Mouse (Mus musculus) myocyte (in vitro differentiated cells): ENCODE results near the gene 4930469K13Rik. TPM values are rescaled to one million over a fixed set of nuclear protein-coding genes. Genes with fewer than 3 reads are reported as not detected.

Experiments used
- H3K27me3 ChIP-seq: one replicate; pipeline ENCODE4 v1.6.1; 2011; ENCODE audit not compliant: control insufficient read depth, insufficient read depth, insufficient read length
- H3K36me3 ChIP-seq: one replicate; pipeline ENCODE4 v1.6.1; 2011; ENCODE audit not compliant: control insufficient read depth, insufficient read depth
- H3K4me2 ChIP-seq: one replicate; pipeline ENCODE4 v1.6.1; 2011; ENCODE audit warnings: low read depth, control low read depth
- H3K4me3 ChIP-seq: one replicate; pipeline ENCODE4 v1.5.1; 2011; ENCODE audit warnings: mild to moderate bottlenecking, control low read depth, moderate library complexity
- H3K79me2 ChIP-seq: one replicate; pipeline ENCODE4 v1.6.1; 2011; ENCODE audit not compliant: control insufficient read depth, insufficient read depth
- H3ac ChIP-seq: one replicate; pipeline ENCODE4 v1.6.1; 2011; ENCODE audit not compliant: control insufficient read depth, insufficient read length
- CEBPB ChIP-seq: IDR thresholded peaks from 2 replicates; pipeline ENCODE4 v1.6.1; 2011; ENCODE audit warnings: mild to moderate bottlenecking, moderate library complexity; ENCODE audit not compliant: poor library complexity, insufficient read depth, severe bottlenecking
- E2F4 ChIP-seq: IDR thresholded peaks from one replicate; pipeline ENCODE4 v1.6.1; 2011; ENCODE audit warnings: mild to moderate bottlenecking, control low read depth, moderate library complexity; ENCODE audit not compliant: insufficient read depth
- MAX ChIP-seq: IDR thresholded peaks from one replicate; pipeline ENCODE4 v1.6.1; 2011; ENCODE audit warnings: low read depth, mild to moderate bottlenecking, control low read depth
- MYOD1 ChIP-seq, 3 experiments: IDR thresholded peaks; one replicate each; pipeline ENCODE4 v1.6.1; 2011; ENCODE audit warnings: control low read depth in 2 of 3, low read depth in 2 of 3, mild to moderate bottlenecking in 2 of 3, moderate library complexity in 1 of 3; ENCODE audit not compliant: insufficient read length in 2 of 3, control insufficient read depth in 1 of 3
- MYOG ChIP-seq, 3 experiments: IDR thresholded peaks; one replicate each; pipeline ENCODE4 v1.6.1; 2011; ENCODE audit warnings: control low read depth in 2 of 3, low read depth in 2 of 3, mild to moderate bottlenecking in 2 of 3; ENCODE audit not compliant: insufficient read length in 2 of 3, control insufficient read depth in 1 of 3, insufficient read depth in 1 of 3
- POLR2A ChIP-seq: IDR thresholded peaks from one replicate; pipeline ENCODE4 v1.6.1; 2011; ENCODE audit warnings: low read depth, mild to moderate bottlenecking, control low read depth, moderate library complexity; ENCODE audit not compliant: insufficient read length
- POLR2AphosphoS2 ChIP-seq: IDR thresholded peaks from one replicate; pipeline ENCODE4 v1.6.1; 2011; ENCODE audit warnings: low read depth, control low read depth; ENCODE audit not compliant: insufficient read length
- REST ChIP-seq: IDR thresholded peaks from one replicate; pipeline ENCODE4 v1.6.1; 2011; ENCODE audit warnings: mild to moderate bottlenecking, control low read depth, moderate library complexity; ENCODE audit not compliant: insufficient read depth, insufficient read length
- SRF ChIP-seq: IDR thresholded peaks from one replicate; pipeline ENCODE4 v1.6.1; 2011; ENCODE audit warnings: low read depth; ENCODE audit not compliant: control insufficient read depth, insufficient read length
- TCF12 ChIP-seq: IDR thresholded peaks from one replicate; pipeline ENCODE4 v1.6.1; 2011; ENCODE audit warnings: mild to moderate bottlenecking, control low read depth; ENCODE audit not compliant: poor library complexity, insufficient read depth, severe bottlenecking
- TCF3 ChIP-seq: IDR thresholded peaks from one replicate; pipeline ENCODE4 v1.6.1; 2011; ENCODE audit warnings: low read depth, control low read depth; ENCODE audit not compliant: insufficient read length
- USF1 ChIP-seq: IDR thresholded peaks from one replicate; pipeline ENCODE4 v1.6.1; 2011; ENCODE audit warnings: low read depth, mild to moderate bottlenecking, control low read depth, moderate library complexity
- polyA plus RNA-seq: library from polyadenylated mRNA; unstranded; fragments of >200 nt; fragmentation: generic; extraction: Trizol; gene quantifications from one replicate; pipeline ENCODE4 v1.2.1, GENCODE M21; 2012; ENCODE audit warnings: missing spikeins

Gene 4930469K13Rik
- polyA plus RNA-seq, 1 experiment: not detected

DNA sequence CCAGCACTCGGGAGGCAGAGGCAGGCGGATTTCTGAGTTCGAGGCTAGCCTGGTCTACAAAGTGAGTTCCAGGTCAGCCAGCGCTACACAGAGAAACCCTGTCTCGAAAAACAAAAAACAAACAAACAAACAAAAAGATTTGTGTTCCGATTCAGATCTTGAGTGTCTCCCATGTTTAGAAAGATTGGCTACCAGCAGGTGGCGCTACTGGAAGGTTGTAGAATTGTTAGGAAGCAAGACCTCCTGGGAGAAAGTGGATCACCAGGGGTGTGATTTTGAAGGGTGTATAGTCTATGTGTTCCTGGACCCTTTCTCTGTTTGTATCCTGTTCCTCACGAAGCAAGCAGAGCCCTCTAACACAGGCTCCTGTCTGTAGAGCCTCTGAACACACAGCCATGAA, 139.6 kb downstream of the 4930469K13Rik start:
- Histone ChIP-seq H3K36me3 (no peaks in the 10 kb centered on the region), H3K4me2 (no peak overlapping the region), H3K79me2 (no peaks in the 10 kb centered on the region), H3ac (no peak overlapping the region), H3K27me3 (no peaks in the 10 kb centered on the region), H3K4me3 (no peak overlapping the region)
- TF ChIP-seq MYOG (IDR thresholded peaks at IDR 0.05; ENCODE audit: control insufficient read depth in 1 of 3, insufficient read depth in 1 of 3, insufficient read length in 2 of 3, low read depth in 2 of 3) (no peak), MAX (no peak), REST (no peak), MYOD1 (IDR thresholded peaks at IDR 0.05; ENCODE audit: control insufficient read depth in 1 of 3, insufficient read length in 2 of 3, low read depth in 2 of 3) (no peak), POLR2AphosphoS2 (no peak), USF1 (no peak), TCF3 (no peak), TCF12 (no peak), SRF (no peak), CEBPB (no peak), E2F4 (no peak), POLR2A (no peak)

DNA sequence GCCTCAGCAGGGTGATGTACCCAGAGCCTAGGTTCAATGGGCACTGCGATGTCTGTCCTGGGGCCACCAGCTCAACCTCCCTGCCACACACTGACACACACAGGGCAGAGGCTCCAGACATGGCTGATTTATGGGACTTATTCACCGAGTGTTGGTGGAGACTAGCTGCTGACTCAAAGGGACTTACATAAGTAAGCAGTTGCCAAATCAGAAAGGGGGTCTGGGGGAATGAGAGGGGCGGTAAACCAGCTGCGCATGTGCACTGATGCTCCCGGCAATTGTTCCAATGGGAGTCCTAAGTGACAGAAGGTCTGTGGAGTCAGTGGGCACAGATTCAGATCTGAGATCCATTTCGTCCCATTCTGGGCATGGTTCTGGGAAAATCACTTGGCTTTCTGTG, 140.8 kb downstream of the 4930469K13Rik start:
- Histone ChIP-seq H3K4me2 (no peak overlapping the region), H3K27me3 (no peaks in the 10 kb centered on the region), H3ac (no peak overlapping the region), H3K79me2 (no peaks in the 10 kb centered on the region), H3K4me3 (no peak overlapping the region), H3K36me3 (no peaks in the 10 kb centered on the region)
- TF ChIP-seq E2F4 (no peak), POLR2AphosphoS2 (no peak)

DNA sequence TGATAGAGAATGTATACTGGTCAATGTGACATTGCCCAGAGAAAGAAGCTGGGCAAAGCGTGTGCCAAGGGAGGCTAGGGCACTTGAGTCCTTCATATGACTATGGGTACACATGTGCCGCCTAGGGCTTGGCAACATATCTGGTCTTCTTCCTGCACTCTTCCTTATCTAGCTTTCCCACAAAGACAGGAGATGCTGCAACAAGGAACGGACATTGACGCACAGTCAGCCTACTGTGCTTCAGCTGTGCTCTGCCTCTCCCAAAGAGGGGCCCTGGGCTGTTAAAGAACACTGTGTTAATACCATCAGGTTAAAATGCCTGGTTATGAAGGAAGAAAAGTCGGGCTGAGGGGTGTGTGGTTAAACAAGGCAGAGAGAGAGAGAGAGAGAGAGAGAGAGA, 141.7 kb downstream of the 4930469K13Rik start:
- H3K27me3 ChIP-seq: no peaks in the 10 kb centered on the region
- TF ChIP-seq E2F4 (no peak), MYOD1 (IDR thresholded peaks at IDR 0.05; ENCODE audit: control insufficient read depth in 1 of 3, insufficient read length in 2 of 3, low read depth in 2 of 3) (no peak), SRF (no peak), MAX (no peak), USF1 (no peak), MYOG (IDR thresholded peaks at IDR 0.05; ENCODE audit: control insufficient read depth in 1 of 3, insufficient read depth in 1 of 3, insufficient read length in 2 of 3, low read depth in 2 of 3) (no peak), POLR2AphosphoS2 (no peak)
- no peaks in the 10 kb centered on the region for H3K79me2 ChIP-seq
- no peak overlapping the region for H3K4me3 ChIP-seq
- no peak overlapping the region for H3ac ChIP-seq
- H3K4me2 ChIP-seq: no peak overlapping the region
- H3K36me3 ChIP-seq: no peaks in the 10 kb centered on the region

DNA sequence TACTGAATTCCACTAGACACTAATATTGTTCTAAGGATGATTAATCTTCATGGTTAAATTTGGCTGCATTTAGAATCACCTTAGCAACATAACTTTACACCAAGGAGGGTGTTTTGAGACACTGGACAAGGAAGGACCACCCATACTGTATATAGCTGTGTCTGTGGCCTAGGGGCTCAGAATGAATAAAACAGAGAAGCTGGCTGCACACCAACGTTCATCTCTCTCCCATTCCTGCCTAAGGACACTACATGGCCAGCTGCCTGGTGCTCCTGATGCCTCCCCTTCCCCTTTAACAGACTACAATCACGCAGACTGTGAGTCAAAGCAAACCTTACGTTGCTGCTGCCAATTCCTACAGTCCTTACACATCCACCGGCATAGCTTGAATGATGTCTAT, 142.4 kb downstream of the 4930469K13Rik start:
- Histone ChIP-seq H3K4me2 (no peak overlapping the region), H3K79me2 (no peaks in the 10 kb centered on the region), H3K36me3 (no peaks in the 10 kb centered on the region), H3K4me3 (no peak overlapping the region), H3ac (no peak overlapping the region), H3K27me3 (no peaks in the 10 kb centered on the region)
- TF ChIP-seq REST (no peak), E2F4 (no peak), MAX (no peak), MYOG (IDR thresholded peaks at IDR 0.05; ENCODE audit: control insufficient read depth in 1 of 3, insufficient read depth in 1 of 3, insufficient read length in 2 of 3, low read depth in 2 of 3) (no peak), TCF12 (no peak), POLR2A (no peak), USF1 (no peak), POLR2AphosphoS2 (no peak), TCF3 (no peak), MYOD1 (IDR thresholded peaks at IDR 0.05; ENCODE audit: control insufficient read depth in 1 of 3, insufficient read length in 2 of 3, low read depth in 2 of 3) (no peak), CEBPB (no peak), SRF (no peak)

DNA sequence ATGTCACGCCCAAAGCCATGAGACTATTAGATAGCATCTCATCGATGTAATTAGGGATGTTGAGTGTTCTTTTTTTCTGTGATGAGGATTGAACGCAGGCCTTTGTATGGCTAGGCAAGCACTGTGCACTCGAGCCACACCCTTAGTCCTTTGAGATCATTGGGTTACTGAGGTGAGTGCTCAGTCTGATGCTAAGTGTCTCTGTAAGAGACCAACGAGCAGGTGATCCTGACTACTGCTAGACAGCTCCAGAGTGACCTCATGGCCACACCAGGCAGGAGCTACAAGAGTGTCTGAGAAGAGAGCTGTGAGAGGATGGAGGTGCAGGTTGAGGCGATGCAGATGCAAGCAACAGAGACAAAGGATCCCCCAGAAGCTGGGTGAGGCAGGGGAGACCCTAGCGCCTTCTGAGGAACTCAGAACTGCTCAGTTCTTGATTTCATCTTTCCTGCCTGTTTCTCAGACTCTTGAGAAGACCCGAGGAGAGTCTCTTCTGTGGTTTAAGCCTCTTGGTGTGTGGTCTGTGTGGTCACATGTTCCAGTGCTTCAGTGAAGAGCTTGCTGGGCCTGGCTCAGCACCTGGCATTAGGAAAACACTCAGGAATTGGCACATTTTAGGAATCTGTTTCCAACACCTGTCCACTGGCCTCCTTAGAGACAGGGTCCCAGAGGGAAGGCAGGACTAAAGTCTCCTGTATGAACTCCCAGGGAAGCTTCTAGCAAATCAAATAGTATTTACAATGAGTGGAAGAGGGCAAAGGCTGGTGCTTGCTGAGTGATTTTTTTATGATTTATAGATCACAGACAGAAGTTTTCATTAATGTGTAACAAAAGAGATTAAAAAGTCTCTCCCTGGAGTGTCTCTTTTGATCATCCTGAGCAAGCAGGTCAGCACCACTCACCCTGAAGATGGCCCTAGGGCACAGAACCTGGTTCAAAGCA, 146.4 kb downstream of the 4930469K13Rik start:
- TF ChIP-seq E2F4: no peak
- TF ChIP-seq MAX: no peak
- TF ChIP-seq POLR2AphosphoS2: no peak
- TF ChIP-seq POLR2A: no peak
- no peak for TF ChIP-seq CEBPB
- TF ChIP-seq MYOG (IDR thresholded peaks at IDR 0.05; ENCODE audit: control insufficient read depth in 1 of 3, insufficient read depth in 1 of 3, insufficient read length in 2 of 3, low read depth in 2 of 3): no peak
- TF ChIP-seq USF1: no peak
- no peak for TF ChIP-seq TCF12
- no peak for TF ChIP-seq MYOD1 (IDR thresholded peaks at IDR 0.05; ENCODE audit: control insufficient read depth in 1 of 3, insufficient read length in 2 of 3, low read depth in 2 of 3)
- TF ChIP-seq TCF3: no peak
- TF ChIP-seq REST: no peak
- Histone ChIP-seq H3K79me2 (no peaks in the 10 kb centered on the region), H3K36me3 (no peaks in the 10 kb centered on the region), H3K27me3 (no peaks in the 10 kb centered on the region), H3ac (no peak overlapping the region), H3K4me2 (no peak overlapping the region), H3K4me3 (no peak overlapping the region)
